Mouse (Mus musculus) thymus, postnatal 10 days (tissue): ENCODE measurements around the gene Dpp8.
"Not testable (repeated sequence)": the region's sequence is repeated elsewhere in the genome, so short reads cannot be mapped to it uniquely, and the experiment has no call there.

Source experiments
- DNase-seq, 2 experiments: peaks; one replicate each; pipeline ENCODE4 v3.0.0; 2021; ENCODE audit warnings: low spot score in 2 of 2

The Dpp8 gene

DNA sequence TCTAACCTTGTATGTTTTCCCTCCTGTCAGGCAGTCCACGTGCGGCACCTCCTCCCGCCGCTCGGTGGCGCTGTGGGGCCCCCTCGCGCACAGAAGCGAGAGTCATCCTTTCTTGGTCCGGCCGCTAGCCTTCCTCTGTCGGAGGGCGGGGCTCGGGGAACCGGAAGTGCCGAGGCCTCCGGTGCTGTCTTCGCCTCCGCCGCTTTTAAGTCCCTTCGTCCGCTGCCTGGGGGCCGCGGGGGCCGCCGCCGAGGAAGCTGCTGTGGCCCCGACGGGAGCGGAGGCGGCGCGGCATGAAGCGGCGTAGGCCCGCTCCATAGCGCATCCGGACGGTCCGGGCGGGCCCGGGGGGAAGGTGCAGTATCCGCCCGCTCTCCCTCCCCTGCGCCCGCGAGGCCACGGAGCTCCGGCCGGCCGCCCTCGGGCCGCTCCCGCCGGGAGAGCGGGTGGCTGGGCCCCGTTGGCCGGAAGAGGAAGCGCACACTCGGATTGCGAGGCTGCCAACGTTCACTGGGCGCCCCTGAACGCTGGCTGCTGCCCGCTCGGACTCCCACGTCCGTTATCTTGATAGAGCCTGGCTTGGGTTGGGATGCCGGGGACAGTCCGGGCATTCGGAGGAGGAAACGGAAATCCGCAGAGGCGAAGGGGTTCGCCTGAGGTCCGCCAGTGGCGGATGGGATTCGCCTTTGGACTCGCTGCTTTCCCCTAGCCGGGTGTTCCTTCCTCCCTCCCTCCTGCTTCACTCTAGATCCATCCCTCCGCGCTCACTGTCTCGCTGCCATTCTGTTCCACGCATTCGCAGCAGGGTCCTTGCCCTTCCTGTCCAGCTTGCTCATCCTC lies at the start of gene Dpp8:
Gene Dpp8, plus strand, starts transcription at position 146 of the 840 bp plus-strand sequence.
- DNase-seq, result peak; percentile 91 to 96

GRCm38 (mm10) chr9:64985037-64985794 lies 47.0 kb upstream of the Dpp8 start:
- DNase-seq, result no peak

DNA sequence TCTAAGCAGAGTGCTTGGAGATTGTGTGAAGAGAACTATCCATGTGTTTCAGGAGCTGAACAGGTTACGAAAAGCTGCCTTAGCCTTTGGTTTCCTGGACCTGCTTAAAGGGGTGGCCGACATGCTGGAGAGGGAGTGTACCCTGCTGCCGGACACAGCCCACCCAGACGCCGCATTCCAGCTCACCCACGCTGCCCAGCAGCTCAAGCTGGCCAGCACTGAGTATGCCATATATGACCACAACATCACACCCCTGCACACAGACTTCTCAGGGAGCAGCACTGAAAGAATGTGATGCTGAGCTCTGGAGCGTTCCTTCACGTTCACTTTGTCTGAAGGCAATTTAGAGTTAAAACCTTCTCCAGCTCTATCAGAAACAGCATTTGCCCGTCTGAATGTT lies 46.4 kb upstream of the Dpp8 start:
- DNase-seq, result no peak

DNA sequence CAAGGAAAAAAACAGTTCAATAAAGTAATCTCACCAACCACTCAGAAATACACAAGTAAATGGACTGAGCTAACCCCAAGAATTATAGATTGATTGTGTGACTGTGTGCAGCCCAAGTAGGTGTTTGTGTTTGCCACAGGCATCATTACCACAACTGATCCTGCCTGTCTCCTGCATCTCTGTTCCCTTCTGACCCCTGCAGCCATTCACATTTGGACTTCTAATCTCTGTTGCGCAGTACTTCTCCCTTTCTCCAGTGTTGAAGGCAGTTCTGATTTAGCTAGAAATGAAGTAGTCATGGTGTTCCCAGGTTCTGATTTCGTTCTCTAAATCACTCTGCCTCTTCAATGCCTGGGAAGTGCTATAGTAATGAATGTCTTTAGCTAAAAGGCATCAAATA lies 44.6 kb upstream of the Dpp8 start:
- no peak for DNase-seq

- DNase-seq, result no peak
Observed at GRCm38 (mm10) chr9:64988443-64988842, 43.8 kb upstream of the Dpp8 start.

- DNase-seq, result no peak
Observed at GRCm38 (mm10) chr9:64990291-64990690, 41.9 kb upstream of the Dpp8 start.

GRCm38 (mm10) chr9:64995464-64995863 lies 36.8 kb upstream of the Dpp8 start:
- not testable (repeated sequence) for DNase-seq

DNA sequence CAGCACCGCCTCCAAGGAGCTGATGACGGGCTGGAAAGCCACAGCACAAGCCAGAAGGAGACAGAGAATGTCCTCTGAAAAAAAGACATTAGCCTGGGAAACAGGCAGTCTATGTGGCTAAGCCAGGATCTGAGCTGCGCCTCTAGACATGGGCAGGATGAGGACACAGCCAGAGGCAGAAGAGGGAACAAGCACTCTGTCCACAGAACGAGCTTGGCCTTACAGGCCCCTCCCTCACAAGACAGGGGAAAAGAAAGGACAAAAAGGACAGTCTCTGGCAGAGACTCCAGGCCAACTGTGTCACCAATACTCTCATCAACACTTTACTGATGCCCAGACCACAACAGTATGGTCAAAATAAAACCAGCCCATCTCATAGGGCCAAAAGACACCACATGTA lies 30.7 kb upstream of the Dpp8 start:
- DNase-seq, result no peak

DNA sequence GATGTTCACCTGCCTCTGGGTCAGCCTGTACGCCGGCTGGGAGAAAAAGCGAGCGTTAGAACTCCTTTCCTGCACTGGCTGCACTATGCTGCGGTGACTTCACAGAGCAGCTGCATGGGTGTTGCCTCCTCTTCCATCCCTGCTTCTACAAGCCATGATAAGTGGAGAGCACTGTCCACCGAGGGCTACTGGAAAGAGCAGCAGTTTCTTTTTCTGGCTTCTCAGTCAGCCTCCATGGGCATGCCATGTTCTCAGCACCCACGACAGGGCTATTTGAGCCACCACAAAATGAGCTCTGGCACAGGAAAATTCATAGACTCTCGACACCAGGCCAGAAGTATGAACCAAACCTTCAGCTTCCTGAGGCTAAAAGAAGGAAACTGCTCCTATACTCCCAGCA lies 26.5 kb upstream of the Dpp8 start:
- no peak for DNase-seq

- DNase-seq, result no peak
Observed at GRCm38 (mm10) chr9:65010632-65011031, 21.6 kb upstream of the Dpp8 start.

GRCm38 (mm10) chr9:65011304-65011703 lies 20.9 kb upstream of the Dpp8 start:
- peak in 1 of 2 experiments; percentile 18 for DNase-seq

DNA sequence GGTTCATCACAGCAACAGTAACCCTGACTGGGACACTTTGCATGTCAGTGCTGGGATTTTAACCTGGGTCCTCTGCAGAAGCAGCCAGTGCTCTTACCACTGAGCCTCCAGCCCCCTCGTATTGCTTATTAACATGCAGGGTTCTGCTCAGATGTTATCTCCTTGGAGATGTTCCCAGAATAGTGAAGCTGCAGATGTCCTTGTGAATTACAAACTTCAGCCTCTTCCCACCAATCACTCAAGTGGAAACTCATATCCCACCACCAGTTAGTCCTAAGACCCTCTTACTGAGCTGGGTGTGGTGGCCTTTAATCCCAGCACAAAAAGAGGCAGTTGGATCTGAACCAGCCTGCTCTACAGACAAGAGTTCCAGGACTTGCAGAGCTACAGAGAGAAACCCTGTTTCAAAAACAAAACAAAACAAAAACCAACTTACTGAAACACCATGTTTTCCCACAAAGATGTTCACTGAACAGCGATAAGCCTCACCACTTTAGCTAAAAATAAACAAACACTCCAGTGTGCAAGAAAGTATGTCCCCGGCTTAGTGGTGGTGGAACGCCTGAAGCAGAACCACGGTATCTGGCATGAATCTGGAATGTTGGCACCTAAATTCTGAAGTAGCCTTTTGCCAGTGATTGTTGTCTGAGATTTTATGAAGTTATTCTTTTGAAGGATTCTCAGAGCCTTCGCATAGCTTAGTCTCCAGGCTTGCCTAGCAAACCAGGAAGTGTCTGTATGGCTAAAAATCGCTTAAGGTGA lies 16.6 kb upstream of the Dpp8 start:
- no peak for DNase-seq

DNA sequence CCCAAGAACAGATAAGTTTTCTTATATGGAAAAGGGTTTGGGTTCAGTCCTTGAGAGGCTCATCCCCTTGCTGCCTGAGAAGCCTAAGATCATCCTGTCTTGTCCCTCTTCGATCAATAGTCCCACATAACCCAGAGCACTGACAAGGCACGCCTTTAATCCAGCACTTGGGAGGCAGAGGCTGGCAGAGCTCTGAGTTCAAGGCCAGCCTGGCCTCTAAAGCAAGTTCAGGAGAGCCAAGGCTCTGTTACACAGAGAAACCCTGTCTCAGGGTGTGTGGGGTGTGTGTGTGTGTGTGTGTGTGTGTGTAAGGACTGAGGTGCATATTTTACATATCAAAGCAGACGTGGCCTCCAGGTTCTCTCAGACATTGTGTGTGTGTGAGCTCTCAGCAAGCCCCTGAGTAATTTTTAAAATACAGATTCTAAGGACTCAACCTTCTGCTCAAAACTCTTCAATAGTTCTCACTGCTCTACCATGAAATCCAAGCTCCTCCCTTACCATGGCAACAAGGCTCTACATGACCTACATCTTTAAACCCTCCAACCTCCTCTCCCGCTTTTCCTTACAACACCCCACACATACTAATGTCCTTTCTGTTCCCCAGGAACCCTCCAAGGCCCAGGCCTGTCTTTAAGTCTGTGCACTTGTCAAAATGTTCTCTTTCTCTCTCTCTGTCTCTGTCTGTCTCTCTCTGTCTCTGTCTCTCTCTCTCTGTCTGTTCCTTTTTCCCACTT lies 15.8 kb upstream of the Dpp8 start:
- no peak for DNase-seq

- DNase-seq, result no peak
Observed at GRCm38 (mm10) chr9:65016978-65017827, 15.0 kb upstream of the Dpp8 start.

DNA sequence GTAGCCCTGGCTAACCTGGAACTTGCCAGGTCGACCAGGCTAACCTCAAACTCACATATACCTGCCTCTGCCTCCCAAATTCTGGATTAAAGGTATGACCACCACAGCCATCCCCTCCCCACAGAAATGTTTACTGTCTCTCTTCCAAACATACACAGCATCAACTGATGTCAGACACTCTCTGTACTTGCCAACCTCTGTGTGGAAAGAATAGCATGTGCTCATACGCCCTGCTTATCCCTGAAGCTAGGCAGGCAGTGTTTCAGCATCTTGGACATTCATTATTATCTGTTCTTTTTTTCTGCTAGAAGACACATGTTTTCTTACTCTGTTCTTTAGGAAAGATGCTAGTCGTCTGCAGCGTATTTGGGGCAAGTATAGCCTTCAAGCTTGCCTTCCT lies 14.3 kb upstream of the Dpp8 start:
- DNase-seq, result no peak

DNA sequence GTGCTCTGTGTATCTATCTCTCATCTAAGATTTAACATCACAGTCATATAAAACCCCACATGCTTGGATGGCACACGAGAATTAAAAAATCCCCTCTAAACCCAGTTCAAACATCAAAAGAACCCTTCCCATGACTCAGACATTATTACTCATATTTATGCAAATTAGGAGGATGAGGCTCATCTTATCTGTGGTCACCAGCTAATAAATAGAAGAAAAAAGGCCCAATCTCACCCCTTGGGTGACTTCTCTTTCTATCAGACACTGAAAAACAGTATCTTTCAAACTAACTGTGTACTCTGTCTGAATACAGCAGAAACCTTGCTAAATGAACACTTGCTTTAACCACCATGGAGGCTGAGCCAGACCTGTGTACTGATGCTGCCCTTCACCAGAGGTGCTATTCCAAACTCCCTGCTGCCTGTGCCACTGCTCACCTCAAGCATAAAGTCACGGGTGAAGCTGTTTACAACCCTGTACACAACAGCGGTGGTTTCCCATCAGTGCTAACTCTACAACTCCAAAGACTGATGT lies 13.6 kb upstream of the Dpp8 start:
- no peak for DNase-seq

DNA sequence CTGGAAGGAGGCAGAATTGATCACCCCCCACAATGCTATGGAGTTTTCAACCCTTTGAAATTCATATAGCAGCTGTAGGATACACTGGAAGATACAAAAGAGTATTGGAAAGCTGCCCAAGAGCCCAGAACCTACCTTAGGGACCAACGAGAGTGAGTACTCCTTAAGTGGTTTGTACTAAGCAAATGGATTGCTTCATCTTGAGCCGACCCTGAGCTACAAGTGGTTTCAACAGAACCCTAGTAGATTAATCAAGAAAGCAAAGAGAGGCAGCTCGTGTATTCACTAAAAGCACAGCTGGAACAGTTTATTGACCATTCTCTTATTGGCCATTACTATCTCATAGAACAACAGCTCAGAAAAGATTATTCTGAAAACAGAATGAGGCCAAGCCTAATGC lies 13.1 kb upstream of the Dpp8 start:
- no peak for DNase-seq

- DNase-seq, result no peak
Observed at GRCm38 (mm10) chr9:65020128-65020527, 12.1 kb upstream of the Dpp8 start.

DNA sequence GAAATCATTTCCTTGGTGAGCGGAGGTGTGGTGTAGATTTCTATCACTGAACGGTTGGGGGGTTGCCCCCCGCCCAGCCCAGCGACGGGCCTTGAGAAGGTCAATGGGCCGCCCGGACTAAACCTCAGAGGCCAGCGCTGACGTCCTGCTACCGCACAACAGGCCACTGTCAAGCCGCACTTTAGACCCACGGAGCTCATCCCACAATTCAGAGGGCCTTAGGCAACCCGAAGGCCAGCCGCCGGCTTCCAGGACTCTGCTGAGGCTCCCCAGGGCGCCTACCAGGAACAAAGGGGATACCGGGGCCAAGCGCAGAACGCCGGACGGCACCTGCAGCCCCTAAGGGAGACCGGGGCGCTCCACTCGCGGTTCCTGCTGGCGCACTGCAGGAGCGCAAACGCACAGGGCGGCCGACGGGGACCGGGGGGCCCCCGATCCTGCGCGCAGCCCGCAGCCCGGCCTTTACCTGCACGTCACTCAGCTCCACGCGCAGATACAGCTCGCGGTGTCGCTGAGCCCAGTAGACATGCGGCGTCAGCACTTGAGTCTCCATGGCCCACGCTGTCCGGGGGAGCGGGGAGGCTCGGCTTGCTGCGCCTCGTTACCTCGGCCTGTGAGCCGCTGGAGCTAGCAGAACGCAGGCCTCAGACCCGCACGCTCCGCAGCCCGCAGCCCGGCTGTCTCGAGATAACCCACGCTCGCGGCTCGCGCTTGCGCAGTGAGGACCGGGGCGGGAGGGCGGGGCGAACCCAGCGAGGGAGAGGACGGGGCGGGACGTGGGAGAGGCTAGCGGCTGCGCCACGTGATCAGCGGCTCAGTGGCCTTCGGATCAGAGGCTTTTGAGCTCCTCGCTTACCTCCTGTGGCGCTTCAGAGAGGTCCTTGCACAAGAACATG lies 11.0 kb upstream of the Dpp8 start, which contains the start of gene Hacd3:
Gene Hacd3, minus strand, starts transcription at position 703 of the 896 bp plus-strand sequence.
- DNase-seq, result peak; percentile 74 to 84
